Mouse (Mus musculus): ENCODE measurements at regions not wholly inside any gene's neighbourhood (a gene's known extent, or its start where the extent isn't known, plus 50 kb on each side); places are given as distances from the start of the nearest gene placed in this dataset.

GRCm38 (mm10) chr13:40472683-40473082 lies 111.4 kb upstream of the Ofcc1 start:
- no peak for DNase-seq

DNA sequence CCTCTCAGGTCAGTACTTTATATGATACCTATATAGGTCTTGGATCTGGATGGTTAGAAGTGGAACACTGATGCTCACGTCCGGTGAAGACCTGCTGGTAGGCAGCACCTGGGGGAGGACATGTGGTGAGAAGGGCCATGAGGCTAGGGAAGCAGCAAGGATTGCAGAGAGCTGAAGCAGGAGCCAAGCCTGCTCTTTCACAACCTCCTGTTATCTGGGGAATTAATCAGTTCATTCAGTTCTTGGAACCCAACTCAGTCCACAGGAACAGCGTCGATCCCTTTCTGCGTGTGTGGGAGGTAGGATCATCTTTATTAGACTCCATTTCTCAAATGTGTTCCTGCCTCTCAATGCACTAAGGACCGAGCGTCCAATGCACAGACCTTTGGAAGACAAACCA lies 107.9 kb upstream of the Ofcc1 start:
- no peak for DNase-seq

DNA sequence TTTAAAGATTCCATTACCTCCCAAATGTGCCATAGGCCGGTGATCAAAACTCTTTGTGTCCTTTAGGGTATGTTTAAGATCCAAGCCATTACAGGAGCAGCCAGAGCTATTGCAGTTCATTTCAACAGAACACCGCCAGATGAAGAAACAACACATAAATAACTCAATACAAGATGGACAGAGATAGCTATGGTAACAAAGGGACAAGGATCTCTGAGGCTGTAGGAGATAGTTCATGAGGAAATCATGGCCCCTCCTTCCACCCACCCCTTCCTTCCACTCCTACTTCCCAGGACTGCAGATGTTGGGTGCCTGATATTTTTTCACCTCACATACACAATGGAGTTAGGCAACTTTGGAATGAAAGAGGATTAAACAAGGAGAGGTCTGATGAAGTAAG lies 92.1 kb upstream of the Ofcc1 start:
- no peak for DNase-seq

- DNase-seq: no peak
Observed at GRCm38 (mm10) chr13:40429831-40430230, 68.6 kb upstream of the Ofcc1 start.

- no peak for DNase-seq
Observed at GRCm38 (mm10) chr13:40423051-40423450, 61.8 kb upstream of the Ofcc1 start.

GRCm38 (mm10) chr13:40417856-40418255 lies 56.6 kb upstream of the Ofcc1 start:
- no peak for DNase-seq

- DNase-seq: no peak
Observed at GRCm38 (mm10) chr13:40413074-40413473, 51.8 kb upstream of the Ofcc1 start.
